Mouse (Mus musculus) intestine, embryonic 15.5 days (tissue): ENCODE measurements around the gene Cenps. TPM values are rescaled to one million over a fixed set of nuclear protein-coding genes. Genes with fewer than 3 reads are reported as not detected.
A peak's percentile ranks its signal among the peaks of the same experiment; 100 is the strongest.

ENCODE experiments used
- ATAC-seq: fragments of 200-750 bp; cut with Nextera tagmentation; 2 replicates; pipeline ENCODE4 v1.8.0; 2017; ENCODE audit warnings: moderate TSS enrichment, moderate library complexity
- H3K27ac ChIP-seq: fragments of 300-500 bp; sonication (generic); 2 replicates; pipeline ENCODE4 v1.5.1; 2015; ENCODE audit warnings: mild to moderate bottlenecking, inconsistent platforms
- H3K27me3 ChIP-seq: fragments of 300-500 bp; sonication (generic); replicated peaks from 2 replicates; pipeline ENCODE4 v1.6.1; 2015; ENCODE audit warnings: inconsistent platforms
- H3K36me3 ChIP-seq: fragments of 300-500 bp; sonication (generic); 2 replicates; pipeline ENCODE4 v1.6.1; 2015; ENCODE audit warnings: inconsistent platforms
- H3K4me1 ChIP-seq: fragments of 300-500 bp; sonication (generic); replicated peaks from 2 replicates; pipeline ENCODE4 v1.6.1; 2015; ENCODE audit warnings: inconsistent platforms
- H3K4me2 ChIP-seq: fragments of 300-500 bp; sonication (generic); replicated peaks from 2 replicates; pipeline ENCODE4 v1.6.1; 2015; ENCODE audit warnings: mild to moderate bottlenecking, inconsistent platforms
- H3K4me3 ChIP-seq: fragments of 300-500 bp; sonication (generic); replicated peaks from 2 replicates; pipeline ENCODE4 v1.5.1; 2015; ENCODE audit warnings: inconsistent platforms
- H3K9ac ChIP-seq: fragments of 300-500 bp; sonication (generic); 2 replicates; pipeline ENCODE4 v1.6.1; 2015; ENCODE audit warnings: inconsistent platforms
- H3K9me3 ChIP-seq: fragments of 300-500 bp; sonication (generic); 2 replicates; pipeline ENCODE4 v1.6.1; 2016; ENCODE audit warnings: inconsistent platforms
- WGBS: fragments of 180-500 bp; shearing (Covaris S2); methylation state at CpG from one replicate; pipeline ENCODE4 v1.1.7; 2015; 5-methylcytosine and 5-hydroxymethylcytosine counted together
- polyA plus RNA-seq: library from polyadenylated mRNA; unstranded; fragments of >200 nt; fragmentation: Nextera tagmentation; extraction: Ambion mirVana; gene quantifications from 2 replicates; pipeline ENCODE4 v1.2.1, GENCODE M21; 2015

The Cenps gene
- polyA plus RNA-seq, 1 experiment from 2014 or later = 23.8 TPM

DNA sequence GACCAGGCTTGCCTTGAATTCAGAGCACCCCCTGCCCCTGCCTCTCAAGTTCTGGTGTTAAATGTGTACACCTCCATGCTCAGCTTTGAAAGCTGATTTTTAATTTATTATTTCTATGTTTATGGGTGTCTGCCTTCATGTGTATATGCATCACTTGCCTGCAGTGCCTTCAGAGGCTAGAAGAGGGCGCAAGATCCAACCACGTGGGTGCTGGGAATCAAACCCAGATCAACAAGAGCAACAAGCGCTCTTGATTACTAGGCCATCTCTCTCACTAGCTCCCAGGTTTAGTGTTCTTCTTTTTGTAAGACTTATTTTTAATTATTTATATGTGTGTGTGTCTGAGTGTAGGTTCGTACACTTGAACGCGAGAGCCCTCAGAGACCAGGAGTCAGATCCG is 17.4 kb upstream of the Cenps start:
- Histone ChIP-seq H3K9ac (no peak overlapping the region), H3K9me3 (no peaks in the 10 kb centered on the region), H3K4me3 (no peak overlapping the region), H3K36me3 (peaks cover 84% of the 10 kb centered on the region), H3K27ac (no peak overlapping the region), H3K4me1 (no peaks in the 10 kb centered on the region), H3K4me2 (no peak overlapping the region), H3K27me3 (no peaks in the 10 kb centered on the region)
- WGBS = 98% methylated on average over 7 of the region's 7 CpGs
- ATAC-seq = no peak

DNA sequence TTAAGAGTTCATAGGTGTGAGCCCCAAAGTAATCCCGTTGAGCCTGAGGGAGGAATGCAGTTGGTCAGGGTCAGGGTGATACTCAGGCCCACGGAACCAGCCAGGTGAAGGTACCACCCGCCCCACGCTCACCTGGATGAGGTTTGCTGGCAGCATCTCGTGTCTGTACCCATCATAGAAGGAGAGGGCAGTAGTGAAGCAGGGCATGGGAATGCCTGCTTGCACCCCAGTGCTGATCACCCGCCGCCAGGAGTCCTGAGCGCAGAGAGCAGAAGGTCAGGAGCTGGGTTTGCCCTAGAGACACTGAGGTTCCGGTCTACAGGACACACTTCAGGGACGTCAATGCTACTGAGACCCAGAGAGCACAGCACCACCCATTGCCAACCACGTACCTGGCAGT is 13.3 kb upstream of the Cenps start:
- H3K4me2 ChIP-seq = no peak overlapping the region
- H3K4me1 ChIP-seq = peaks cover 6% of the 10 kb centered on the region; the same call in 1 of the 2 replicates
- no peak for ATAC-seq
- no peak overlapping the region for H3K4me3 ChIP-seq
- H3K9ac ChIP-seq = no peak overlapping the region
- H3K27ac ChIP-seq = no peak overlapping the region
- H3K36me3 ChIP-seq = peaks cover 54% of the 10 kb centered on the region
- H3K27me3 ChIP-seq = no peaks in the 10 kb centered on the region
- WGBS = 92% methylated on average over 11 of the region's 11 CpGs
- no peaks in the 10 kb centered on the region for H3K9me3 ChIP-seq

DNA sequence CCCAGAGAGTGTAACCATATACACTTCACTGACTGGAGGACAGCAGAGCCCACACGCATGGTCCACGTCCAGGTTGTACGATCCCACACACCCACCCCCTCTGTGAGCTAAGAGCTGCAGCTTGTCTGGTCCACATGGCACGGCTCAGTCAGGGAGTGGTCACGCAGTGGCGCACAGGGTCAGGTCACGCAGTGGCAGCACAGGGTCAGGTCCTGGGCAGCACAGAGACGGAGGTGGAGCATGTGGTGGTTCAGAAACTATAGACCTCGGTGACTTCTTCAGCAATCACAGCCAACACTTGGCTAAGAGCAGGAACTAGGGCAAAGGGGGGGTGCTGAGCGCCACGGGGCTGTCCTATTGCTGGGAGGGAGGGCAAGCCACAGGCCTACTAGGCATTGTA is 12.8 kb upstream of the Cenps start:
- Histone ChIP-seq H3K27ac (no peak overlapping the region), H3K9ac (no peak overlapping the region), H3K4me2 (no peak overlapping the region), H3K4me3 (no peak overlapping the region), H3K27me3 (no peaks in the 10 kb centered on the region), H3K4me1 (peaks cover 6% of the 10 kb centered on the region; the same call in 1 of the 2 replicates), H3K9me3 (no peaks in the 10 kb centered on the region), H3K36me3 (peaks cover 50% of the 10 kb centered on the region)
- ATAC-seq = no peak
- 83% methylated on average over 11 of the region's 11 CpGs for WGBS

DNA sequence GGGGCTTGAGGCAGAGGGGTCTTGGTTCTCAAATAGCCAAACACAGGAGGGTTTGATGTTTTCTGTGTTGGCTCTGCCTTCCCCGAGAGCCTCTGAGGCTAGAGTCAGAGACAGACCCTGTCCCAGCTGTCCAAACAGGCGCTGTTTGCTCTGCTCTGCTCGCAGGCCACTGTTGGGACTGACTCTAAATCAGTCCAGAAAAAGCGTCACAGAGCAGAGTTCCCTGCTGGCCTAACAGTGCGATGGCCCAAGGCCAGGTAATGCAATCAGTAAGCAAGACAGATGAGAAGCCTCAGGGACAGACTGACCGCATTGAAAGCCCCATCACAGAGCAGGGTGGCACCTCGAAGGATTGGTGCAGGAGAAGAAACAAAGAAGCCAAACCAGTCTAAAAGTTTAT is 12.2 kb upstream of the Cenps start:
- Histone ChIP-seq H3K36me3 (peaks cover 43% of the 10 kb centered on the region), H3K27me3 (no peaks in the 10 kb centered on the region), H3K27ac (no peak overlapping the region), H3K9me3 (no peaks in the 10 kb centered on the region), H3K4me3 (no peak overlapping the region), H3K4me1 (peaks cover 7% of the 10 kb centered on the region; the same call in 1 of the 2 replicates), H3K9ac (no peak overlapping the region), H3K4me2 (no peak overlapping the region)
- ATAC-seq = no peak
- WGBS = 64% methylated on average over 7 of the region's 7 CpGs

DNA sequence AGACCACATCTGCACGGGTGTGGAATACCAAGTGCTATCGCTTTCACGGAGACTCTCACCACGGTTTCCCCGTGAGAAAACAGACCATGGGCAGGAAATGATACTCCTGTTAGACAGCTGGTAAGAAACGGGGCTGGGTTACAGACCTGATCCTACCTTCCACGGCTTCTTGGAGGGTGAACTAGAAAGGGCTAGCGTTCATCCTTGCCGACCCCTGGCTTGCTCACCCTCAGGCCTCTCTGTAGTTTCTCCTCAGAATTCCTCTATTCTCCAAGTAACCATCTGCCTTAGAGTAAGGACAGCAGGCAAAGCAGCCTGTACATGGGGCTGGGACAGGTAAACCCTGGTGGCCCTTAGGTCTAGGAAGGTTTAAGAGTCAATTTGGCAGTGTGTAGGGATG is 11.8 kb upstream of the Cenps start:
- no peaks in the 10 kb centered on the region for H3K9me3 ChIP-seq
- H3K4me1 ChIP-seq = peaks cover 8% of the 10 kb centered on the region; the same call in 1 of the 2 replicates
- H3K4me2 ChIP-seq = no peak overlapping the region
- ATAC-seq = no peak
- peaks cover 39% of the 10 kb centered on the region for H3K36me3 ChIP-seq
- no peak overlapping the region for H3K27ac ChIP-seq
- H3K27me3 ChIP-seq = no peaks in the 10 kb centered on the region
- WGBS = 85% methylated on average over 9 of the region's 9 CpGs
- H3K9ac ChIP-seq = no peak overlapping the region
- H3K4me3 ChIP-seq = no peak overlapping the region

DNA sequence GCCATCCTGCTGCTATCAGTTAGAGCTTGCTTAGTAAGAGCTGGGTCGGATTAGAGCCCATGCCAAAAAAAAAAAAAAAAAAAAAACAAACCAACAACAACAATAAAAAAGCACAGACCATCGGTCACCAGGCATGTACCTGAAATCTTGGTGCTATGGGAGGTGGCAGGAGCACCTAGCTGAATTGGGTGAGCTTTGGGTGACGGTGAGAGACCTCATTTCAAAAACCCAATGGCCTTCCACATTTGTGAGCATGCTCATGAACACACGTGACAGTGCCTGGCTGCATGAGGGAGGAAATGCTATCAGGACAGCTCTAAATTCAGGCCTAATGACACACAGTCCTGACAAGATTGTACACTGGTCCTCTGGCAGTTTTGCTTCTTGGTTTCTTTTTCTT is 10.7 kb upstream of the Cenps start:
- H3K4me3 ChIP-seq = no peak overlapping the region
- no peak for ATAC-seq
- WGBS = 75% methylated on average over 4 of the region's 4 CpGs
- H3K4me1 ChIP-seq = peaks cover 8% of the 10 kb centered on the region; the same call in 1 of the 2 replicates
- H3K4me2 ChIP-seq = no peak overlapping the region
- peaks cover 28% of the 10 kb centered on the region for H3K36me3 ChIP-seq
- H3K27me3 ChIP-seq = no peaks in the 10 kb centered on the region
- no peak overlapping the region for H3K27ac ChIP-seq
- H3K9ac ChIP-seq = no peak overlapping the region
- H3K9me3 ChIP-seq = no peaks in the 10 kb centered on the region

DNA sequence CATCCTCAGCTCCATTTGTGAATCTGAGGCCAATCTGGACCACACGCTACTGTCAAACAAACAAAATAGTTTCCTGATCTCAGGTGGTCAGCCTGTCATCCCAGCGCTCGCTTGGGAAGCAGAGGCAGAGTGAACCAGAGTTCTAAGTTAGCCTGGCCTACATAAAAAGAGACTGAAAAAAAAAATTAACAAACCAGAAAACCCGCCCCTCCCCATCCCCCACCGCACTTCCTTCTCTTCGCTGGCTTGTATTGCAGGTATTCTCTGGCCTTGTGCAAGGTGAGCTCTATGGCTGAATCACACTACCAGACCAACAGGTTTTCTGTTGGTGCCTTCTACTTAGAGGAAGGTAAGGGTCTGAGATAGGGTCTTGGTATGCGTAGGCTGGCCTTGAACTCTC is 10.1 kb upstream of the Cenps start:
- 0 out of 2 replicates have a peak, but pooled peaks have one; percentile 26 for ATAC-seq
- H3K27ac ChIP-seq = no peak overlapping the region
- 72% methylated on average over 7 of the region's 7 CpGs for WGBS

DNA sequence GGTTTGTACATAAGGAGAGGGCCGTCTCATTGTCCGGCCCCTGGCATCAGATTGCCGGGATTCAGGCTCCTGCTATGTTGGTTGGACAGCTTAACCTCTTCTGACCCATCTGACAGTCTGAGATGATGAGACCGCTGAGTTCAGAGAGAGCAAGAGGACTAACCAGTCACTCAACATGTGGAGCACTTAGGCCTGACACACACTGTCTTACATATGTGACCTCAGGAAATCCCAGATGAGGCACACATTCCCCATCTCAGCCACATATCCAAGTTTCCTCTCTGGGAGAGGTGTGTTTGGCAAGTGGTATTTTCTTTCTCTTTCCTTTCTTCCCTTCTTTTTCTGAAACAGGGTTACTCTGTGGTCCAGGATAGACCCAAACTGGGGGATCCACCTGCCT is 7.7 kb upstream of the Cenps start:
- no peak for ATAC-seq
- Histone ChIP-seq H3K9me3 (no peaks in the 10 kb centered on the region), H3K27me3 (no peaks in the 10 kb centered on the region), H3K4me1 (peaks cover 8% of the 10 kb centered on the region; the same call in 1 of the 2 replicates), H3K4me3 (no peak overlapping the region), H3K4me2 (no peak overlapping the region), H3K9ac (no peak overlapping the region), H3K27ac (no peak overlapping the region), H3K36me3 (peaks cover 5% of the 10 kb centered on the region; the same call in 1 of the 2 replicates)
- WGBS = 75% methylated on average over 4 of the region's 4 CpGs

More for the DNA sequence above, 10.1 kb upstream of the Cenps start:
- peaks cover 23% of the 10 kb centered on the region for H3K36me3 ChIP-seq
- no peaks in the 10 kb centered on the region for H3K9me3 ChIP-seq
- peaks cover 8% of the 10 kb centered on the region; the same call in 1 of the 2 replicates for H3K4me1 ChIP-seq
- H3K4me2 ChIP-seq = no peak overlapping the region
- no peak overlapping the region for H3K4me3 ChIP-seq
- H3K9ac ChIP-seq = no peak overlapping the region
- H3K27me3 ChIP-seq = no peaks in the 10 kb centered on the region

DNA sequence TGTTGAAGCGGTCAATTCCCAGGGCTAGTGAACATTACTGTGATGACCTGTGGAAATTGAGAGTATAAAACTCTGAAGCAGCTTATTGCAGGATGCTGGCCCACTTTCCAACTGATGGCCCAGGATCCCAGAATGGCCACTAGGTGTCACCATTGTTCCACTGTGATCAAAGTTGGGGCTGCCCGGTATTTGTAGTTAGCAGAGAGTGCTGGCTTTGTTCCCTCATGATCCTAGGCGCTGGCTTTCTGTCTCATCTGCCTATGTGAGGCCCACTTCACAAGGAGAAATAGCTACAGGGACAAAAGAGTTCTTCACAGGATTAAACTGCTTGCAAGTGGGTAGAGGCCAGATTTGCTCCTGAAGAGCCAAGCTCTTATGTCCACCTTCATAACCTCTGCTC is 7.0 kb upstream of the Cenps start:
- H3K4me1 ChIP-seq = peaks cover 8% of the 10 kb centered on the region; the same call in 1 of the 2 replicates
- no peak overlapping the region for H3K9ac ChIP-seq
- ATAC-seq = peak; percentile 82
- H3K27ac ChIP-seq = no peak overlapping the region
- no peaks in the 10 kb centered on the region for H3K27me3 ChIP-seq
- no peaks in the 10 kb centered on the region for H3K9me3 ChIP-seq
- WGBS = 5% methylated on average over 3 of the region's 3 CpGs
- 0 out of 2 replicates have a peak, but pooled peaks cover under 1% of the 10 kb centered on the region for H3K36me3 ChIP-seq
- no peak overlapping the region for H3K4me3 ChIP-seq
- no peak overlapping the region for H3K4me2 ChIP-seq

DNA sequence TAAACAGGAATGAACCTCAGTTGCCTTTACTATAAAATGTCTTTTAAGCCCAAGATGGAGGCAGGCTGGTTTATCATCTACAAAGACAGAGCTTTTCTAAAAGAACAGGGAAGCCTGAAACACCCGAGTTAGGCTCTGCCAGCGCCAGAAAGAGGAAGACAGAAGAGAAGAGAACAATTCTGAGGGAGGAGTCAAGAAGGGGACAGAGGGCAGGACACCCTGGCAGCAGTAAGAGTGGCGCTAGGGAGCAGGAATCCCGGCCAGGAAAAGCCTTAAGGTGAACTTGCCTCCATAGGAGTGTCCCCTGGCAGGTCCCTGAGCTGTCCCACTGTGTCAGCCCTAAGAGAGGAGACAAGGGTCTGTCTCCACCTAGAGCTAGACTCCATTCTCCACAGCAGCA is 6.2 kb upstream of the Cenps start:
- Histone ChIP-seq H3K27me3 (no peaks in the 10 kb centered on the region), H3K27ac (no peak overlapping the region), H3K4me3 (no peak overlapping the region), H3K9ac (no peak overlapping the region), H3K36me3 (no peaks in the 10 kb centered on the region), H3K9me3 (no peaks in the 10 kb centered on the region), H3K4me2 (no peak overlapping the region), H3K4me1 (peaks cover 8% of the 10 kb centered on the region; the same call in 1 of the 2 replicates)
- WGBS = 27% methylated on average over 4 of the region's 4 CpGs
- ATAC-seq = no peak

DNA sequence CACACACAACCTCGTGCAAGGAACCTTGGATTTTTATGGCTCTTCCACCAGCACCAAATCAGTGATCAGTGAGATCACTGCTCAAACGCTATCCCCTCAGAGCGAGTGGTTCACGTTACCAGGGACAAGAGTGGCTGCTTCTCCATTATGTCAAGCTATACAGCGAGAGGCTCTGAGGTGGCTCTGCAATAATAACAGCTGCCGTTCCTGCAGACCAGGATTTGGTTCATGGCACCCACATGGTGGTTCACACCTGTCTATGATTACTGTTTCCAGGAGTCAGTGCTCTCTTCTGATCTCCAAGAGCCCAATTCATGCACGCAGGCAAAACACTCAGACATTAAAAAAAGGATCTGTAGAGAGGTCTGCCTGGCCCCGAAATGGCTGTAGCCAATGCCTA is 1.1 kb upstream of the Cenps start:
- H3K4me2 ChIP-seq = no peak overlapping the region
- peaks cover 9% of the 10 kb centered on the region for H3K4me1 ChIP-seq
- no peak overlapping the region for H3K4me3 ChIP-seq
- 77% methylated on average over 8 of the region's 8 CpGs for WGBS
- H3K9me3 ChIP-seq = no peaks in the 10 kb centered on the region
- H3K27me3 ChIP-seq = no peaks in the 10 kb centered on the region
- no peak overlapping the region for H3K27ac ChIP-seq
- no peak for ATAC-seq
- no peaks in the 10 kb centered on the region for H3K36me3 ChIP-seq
- H3K9ac ChIP-seq = no peak overlapping the region

DNA sequence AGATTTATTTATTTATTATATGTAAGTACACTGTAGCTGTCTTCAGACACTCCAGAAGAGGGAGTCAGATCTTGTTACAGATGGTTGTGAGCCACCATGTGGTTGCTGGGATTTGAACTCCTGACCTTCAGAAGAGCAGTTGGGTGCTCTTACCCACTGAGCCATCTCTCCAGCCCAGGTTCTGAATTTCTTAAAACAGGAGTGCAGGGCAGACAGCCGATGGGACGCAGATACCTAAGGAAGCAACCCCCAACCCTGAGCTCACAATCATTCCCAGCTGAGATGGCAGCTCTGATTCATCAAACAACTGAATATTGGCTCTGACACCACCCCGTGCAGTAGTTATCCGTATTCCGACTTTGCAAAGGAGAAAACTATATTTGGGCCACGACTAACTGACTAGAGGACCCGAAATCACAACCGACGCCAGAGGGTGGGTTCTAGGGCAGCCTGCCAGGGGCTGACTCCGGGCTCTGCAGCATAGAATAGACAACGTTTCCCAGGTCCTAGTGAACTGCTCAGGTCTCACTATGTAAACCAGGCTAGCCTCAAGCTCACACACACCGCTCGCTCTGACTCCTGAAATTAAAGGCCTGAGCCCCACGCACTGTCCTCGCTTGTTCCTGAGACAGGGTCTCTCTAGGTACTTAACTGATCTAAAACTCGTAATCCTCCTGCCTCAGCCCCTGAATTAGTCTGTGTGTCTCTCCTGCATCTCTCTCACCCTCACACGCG is 1.1 kb downstream of the Cenps start:
- WGBS = 65% methylated on average over 18 of the region's 18 CpGs
- H3K27ac ChIP-seq = 0 out of 2 replicates have a peak overlapping the region, but pooled peaks have one; percentile 87

DNA sequence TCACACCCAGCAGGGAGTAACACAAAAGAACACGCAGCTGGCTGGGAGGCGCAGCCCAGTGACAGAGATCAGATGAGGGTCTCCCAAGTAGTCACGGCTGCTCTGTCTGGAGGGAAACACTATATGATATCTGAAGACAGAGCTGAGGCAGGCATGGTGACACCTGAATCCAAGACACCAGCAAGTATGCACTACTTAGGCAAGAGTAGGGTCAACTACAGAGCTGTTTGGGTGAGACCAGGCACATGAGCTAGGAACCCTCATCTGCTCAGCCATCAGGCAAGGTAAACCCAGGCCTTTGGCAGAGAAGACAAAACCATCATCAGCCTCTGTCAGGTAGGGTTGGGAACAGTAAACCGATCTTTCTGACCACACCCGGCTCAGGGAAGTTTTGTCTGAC is 4.0 kb downstream of the Cenps start:
- no peaks in the 10 kb centered on the region for H3K27me3 ChIP-seq
- H3K27ac ChIP-seq = no peak overlapping the region
- H3K4me3 ChIP-seq = no peak overlapping the region
- H3K9ac ChIP-seq = no peak overlapping the region
- WGBS = 81% methylated on average over 5 of the region's 5 CpGs
- no peak overlapping the region for H3K4me2 ChIP-seq
- peaks cover 3% of the 10 kb centered on the region; the same call in 1 of the 2 replicates for H3K36me3 ChIP-seq
- ATAC-seq = no peak
- no peaks in the 10 kb centered on the region for H3K9me3 ChIP-seq
- peaks cover 12% of the 10 kb centered on the region for H3K4me1 ChIP-seq

More for the DNA sequence above, 1.1 kb downstream of the Cenps start:
- peak overlapping the region; percentile 67 for H3K9ac ChIP-seq
- peak overlapping the region; percentile 67 for H3K4me3 ChIP-seq
- ATAC-seq = no peak
- H3K4me1 ChIP-seq = peaks cover 12% of the 10 kb centered on the region
- no peaks in the 10 kb centered on the region for H3K36me3 ChIP-seq
- no peaks in the 10 kb centered on the region for H3K27me3 ChIP-seq
- no peaks in the 10 kb centered on the region for H3K9me3 ChIP-seq
- peak overlapping the region; percentile 74 for H3K4me2 ChIP-seq
